Mouse (Mus musculus): Measurements from ENCODE around the gene Ddx3y.

Ddx3y gene

DNA sequence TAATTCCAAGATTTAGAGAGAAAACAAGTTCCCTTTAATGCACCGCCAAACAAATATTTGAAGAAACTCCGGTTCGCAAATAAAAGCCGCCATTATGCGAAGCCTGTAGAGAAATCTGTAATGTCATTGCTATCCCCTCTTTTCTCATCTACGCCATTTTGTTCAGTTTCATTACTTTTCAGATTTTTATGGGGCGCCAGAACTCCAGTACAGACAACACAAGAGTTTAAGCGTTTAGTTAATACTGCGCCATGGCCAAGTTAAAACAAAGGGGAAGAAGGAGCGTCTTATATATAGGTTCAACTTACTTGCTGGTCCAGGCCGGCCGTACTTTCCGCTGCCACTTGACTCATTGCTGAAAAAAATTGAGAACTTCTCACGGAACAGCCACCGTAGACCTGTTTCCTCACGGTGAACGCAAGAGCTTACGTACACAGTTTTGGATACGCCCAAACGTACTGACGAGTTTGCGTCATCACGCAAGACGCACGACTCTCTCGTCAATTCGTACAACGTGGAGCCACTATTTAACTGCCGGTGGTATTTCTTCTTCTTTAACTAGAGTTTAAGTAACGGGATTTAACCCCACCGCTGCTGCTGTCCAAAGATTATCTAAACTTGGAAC, at the start of gene Ddx3y:
Ddx3y (minus strand) TSS at position 459 of the 625 bp plus-strand sequence.
- peak; percentile 78 for DNase-seq

DNA sequence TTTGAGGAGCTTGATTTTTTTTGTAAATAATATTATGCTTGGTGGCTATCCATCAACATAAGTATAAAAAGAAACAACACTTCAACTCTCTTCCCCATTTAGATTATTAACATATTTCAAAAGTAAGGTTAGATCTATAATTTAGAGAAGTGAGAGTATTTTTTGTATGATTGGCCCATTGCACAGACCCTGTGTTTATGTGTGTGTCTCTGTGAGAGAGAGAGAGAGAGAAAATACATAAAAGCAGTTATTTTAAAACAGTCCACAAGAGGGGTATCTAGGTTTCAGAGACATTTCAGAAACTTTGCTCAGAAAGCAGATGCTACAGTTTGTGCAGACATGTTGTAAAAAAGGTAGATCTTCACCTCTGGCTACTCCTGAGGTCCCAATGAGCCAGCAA, 7.3 kb upstream of the Ddx3y start:
- no peak for DNase-seq

DNA sequence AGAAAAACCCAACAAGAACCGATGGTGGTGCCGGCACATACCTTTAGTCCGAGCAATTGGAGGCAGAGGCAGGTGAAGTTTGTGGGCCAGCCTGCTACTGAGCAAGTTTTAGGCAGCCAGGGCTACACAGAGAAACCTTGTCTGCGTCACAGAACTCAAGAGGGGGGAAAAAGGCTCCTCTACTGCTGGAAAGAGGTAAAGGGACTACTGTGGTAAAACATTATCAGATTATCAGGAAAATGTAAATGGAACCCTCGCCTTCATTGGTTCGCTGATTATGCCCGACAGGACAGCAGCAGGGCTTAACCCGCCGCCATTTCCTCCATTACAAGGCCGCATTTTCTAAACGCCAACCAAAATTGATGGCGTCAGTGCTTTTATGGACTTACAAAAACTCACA, 694 bp downstream of the Ddx3y start:
- peak; percentile 6 for DNase-seq

DNA sequence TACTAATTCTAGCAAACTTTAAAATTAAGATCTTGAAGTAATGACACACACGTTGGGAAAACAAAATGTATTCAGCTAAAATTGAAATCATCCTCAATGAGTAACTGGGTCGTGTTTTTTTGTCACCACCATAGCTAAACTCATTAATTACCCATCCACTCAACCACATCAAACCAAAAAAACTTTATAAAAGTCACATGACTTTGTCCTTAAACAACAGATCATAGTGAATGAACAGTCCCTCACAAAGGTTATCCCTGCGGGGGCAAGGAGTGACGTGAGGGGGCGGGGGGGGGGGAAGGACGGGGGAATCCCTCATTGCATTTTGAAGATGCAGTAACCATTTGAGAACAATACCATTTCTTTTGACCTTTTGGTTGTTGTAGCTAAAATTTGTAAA, 40.3 kb downstream of the Ddx3y start:
- DNase-seq, result no peak

DNA sequence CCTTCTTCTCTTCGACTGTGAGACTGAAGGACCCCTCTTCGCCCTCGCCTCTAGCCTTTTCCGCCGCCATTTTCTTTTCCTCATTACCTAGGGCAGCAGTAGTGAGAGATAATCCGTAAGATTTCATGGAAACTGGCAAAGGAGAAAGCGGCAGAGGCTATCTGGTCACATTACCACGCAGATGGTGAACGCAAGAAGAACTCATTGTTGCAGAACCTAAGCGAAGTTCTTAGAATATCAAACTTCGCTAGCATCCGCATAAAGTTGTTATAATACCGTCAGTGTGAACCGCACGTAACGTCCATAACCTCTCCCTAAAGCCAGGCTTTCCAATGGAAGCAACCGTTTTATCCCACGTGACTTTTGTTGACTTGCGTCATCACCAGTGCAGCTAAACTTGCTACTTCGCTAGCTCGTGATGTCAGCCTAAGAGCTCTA, 41.0 kb downstream of the Ddx3y start, which contains the start of gene Uty:
Uty (minus strand) TSS at position 334 of the 438 bp plus-strand sequence.
- DNase-seq, result peak; percentile 85

DNA sequence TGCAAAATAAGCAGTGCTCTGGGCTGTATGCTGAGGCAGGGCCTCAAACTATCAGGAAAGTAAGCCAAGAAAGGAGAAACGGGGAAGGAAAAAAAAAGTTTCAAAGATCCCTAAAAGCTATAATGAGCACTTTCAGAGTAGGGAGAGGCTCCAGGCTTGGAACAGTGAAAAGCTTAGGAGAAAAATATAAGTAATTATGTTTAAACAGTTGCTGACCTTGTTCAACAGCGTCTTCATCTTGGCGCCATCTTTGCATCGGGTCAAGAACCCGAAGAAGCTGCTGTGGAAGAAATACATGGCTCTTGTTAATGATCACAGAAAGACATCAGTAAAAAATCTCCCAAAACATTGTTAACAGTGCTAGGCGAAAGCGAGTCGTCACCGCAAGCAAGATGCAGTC, 41.5 kb downstream of the Ddx3y start:
- DNase-seq, result no peak

DNA sequence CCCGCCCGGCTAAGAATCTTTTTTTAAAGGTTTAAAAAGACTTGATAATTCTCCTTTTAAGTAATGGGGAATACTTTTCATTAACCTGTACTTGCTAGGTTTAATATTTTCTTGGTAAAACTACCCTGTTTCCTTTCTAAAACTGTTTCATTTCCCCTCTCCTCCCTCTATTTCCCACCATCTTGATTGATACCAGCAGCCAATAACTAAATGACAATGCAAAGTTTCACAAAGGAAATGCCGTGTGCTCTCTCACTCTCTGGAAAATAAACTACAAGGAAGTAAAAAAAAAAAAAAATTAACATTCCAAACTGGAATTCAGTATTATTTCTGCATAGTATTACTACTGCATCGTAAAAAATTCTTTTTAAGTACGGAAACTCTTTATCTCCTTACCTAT, 42.0 kb downstream of the Ddx3y start:
- DNase-seq, result no peak

DNA sequence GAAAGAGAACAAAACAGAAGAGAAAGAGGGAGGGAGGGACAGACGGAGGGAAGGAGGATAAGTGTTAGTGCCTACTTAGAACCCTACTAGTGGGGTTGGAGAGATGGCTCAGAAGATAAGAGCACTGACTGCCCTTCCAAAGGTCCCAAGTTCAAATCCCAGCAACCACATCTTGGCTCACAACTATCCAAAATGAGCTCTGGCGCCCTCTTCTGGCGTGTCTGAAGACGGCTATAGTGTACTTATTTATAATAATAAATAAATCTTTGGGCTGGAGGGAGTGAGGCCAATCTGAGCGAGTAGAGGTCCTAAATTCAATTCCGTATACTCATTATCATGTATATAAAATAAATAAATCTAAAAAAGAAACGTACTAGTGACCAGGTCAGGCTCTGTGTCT, 66.4 kb downstream of the Ddx3y start:
- no peak for DNase-seq

Data from right cerebral cortex, adult 18-20 months (tissue).